Mouse (Mus musculus) embryonic fibroblast, embryonic 13.5 days (primary cell): ENCODE measurements around the gene Enc1.

Experiments
- CTCF ChIP-seq: IDR thresholded peaks from 2 replicates; pipeline ENCODE4 v1.5.1; 2011; ENCODE audit warnings: mild to moderate bottlenecking, control low read depth, low read length, moderate library complexity, borderline replicate concordance; ENCODE audit not compliant: insufficient read depth
- POLR2A ChIP-seq: IDR thresholded peaks from 2 replicates; pipeline ENCODE4 v1.6.1; 2011; ENCODE audit warnings: low read depth, mild to moderate bottlenecking, control low read depth, low read length, moderate library complexity

- TF ChIP-seq CTCF (no peak), POLR2A (no peak)
Observed at GRCm38 (mm10) chr13:97296757-97297156, 55.9 kb downstream of the Enc1 start.
